Mouse (Mus musculus) frontal cortex, adult (tissue): ENCODE results near the gene Mysm1.

Experiments
- ATAC-seq: cut with Nextera tagmentation; 2 replicates; pipeline ENCODE4 v1.9.2; 2017; ENCODE audit warnings: mild to moderate bottlenecking, moderate library complexity, mixed read lengths; ENCODE audit not compliant: low TSS enrichment

Gene Mysm1

DNA sequence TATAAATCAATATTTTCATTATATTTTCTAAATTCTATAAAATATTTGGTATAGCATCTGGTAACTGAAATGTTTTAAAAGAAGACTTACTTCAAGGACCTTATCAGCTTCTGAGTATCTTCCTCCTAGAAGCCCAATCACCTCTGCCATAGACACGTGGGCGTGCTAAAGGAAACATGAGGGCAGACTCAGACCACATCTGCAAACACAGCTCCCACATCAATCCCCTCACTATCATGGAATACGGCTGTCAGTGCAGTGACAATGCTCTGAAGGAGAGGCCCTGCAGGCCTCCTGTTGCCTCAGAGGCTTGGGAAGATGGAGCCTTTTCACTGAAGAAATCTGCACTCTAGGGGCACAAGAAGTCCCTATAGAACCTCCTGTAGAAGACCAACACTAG, 26.1 kb downstream of the Mysm1 start:
- no peak for ATAC-seq

DNA sequence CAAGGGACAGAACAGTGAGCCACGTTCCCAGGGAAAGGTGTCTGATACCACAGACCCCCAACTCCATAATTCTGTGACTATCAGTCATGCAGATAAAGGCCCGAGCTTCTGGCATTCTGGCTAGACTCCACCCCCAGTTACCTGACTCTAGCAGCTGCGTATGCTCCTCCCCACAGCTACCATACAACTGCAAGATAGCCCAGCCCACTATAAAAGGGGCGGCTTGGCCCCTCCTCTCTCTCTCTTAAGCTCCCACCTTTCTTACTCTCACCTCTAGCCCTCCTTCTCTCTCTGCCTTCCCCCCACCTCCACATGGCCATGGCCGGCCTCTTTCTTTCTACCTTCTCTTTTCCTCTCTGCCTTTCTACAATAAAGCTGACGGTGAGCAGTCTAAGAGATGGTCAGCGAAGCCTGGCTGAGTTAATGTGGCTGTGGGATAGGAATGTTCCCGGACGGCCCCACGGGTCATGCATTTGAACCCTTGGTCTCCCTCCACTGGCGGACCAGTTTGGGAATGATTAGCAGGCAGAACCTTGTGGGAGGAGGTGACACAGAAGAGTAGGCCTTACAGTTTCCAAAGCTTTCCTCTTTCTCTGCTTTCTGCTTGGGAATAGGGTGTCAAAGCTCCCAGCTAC, 37.6 kb downstream of the Mysm1 start:
- ATAC-seq: no peak

GRCm38 (mm10) chr4:94928743-94929142, 50.2 kb downstream of the Mysm1 start, which contains the start of gene Eqtn:
Gene Eqtn, minus strand, starts transcription at chr4:94928843.
- ATAC-seq: no peak

- peak; percentile 93 for ATAC-seq
Observed at GRCm38 (mm10) chr4:94901780-94902179, 77.1 kb downstream of the Mysm1 start.

GRCm38 (mm10) chr4:94900744-94901143, 78.2 kb downstream of the Mysm1 start:
- ATAC-seq: peak; percentile 70; the same call in 1 of the 2 replicates
